Mouse (Mus musculus): ENCODE results near the gene Hist1h2bh.
A peak's percentile ranks its signal among the peaks of the same experiment; 100 is the strongest.
"Not testable (repeated sequence)": the region's sequence is repeated elsewhere in the genome, so short reads cannot be mapped to it uniquely, and the experiment has no call there.

The Hist1h2bh gene

GRCm38 (mm10) chr13:23551931-23552914 is 9.0 kb upstream of the Hist1h2bh start:
- DNase-seq (ENCODE audit: low spot score), result no peak

DNA sequence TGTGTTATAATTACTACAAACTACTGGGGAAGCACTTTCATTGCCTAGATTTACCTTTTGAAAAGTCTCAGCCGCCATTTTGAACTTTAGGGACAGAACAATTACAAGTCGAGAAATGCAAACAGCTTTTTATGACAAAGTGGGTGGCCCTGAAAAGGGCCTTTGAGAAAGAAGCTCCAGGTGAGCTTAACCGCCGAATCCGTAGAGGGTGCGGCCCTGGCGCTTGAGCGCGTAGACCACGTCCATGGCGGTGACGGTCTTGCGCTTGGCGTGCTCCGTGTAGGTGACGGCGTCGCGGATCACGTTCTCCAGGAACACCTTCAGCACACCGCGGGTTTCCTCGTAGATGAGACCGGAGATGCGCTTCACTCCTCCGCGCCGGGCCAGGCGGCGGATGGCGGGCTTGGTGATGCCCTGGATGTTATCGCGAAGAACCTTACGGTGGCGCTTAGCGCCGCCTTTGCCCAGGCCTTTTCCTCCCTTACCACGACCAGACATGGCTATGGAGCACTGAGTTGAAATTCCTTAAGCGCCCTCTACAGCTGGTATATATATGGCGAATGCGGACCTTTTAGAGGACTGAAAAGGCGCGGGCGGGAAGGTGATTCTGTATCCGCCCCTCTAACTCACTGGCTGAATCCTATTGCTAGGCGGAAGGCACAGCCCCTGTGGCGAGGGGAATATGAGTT is 8.1 kb upstream of the Hist1h2bh start, which contains the start of gene Hist1h4f:
Gene Hist1h4f, minus strand, starts transcription at position 503 of the 689 bp plus-strand sequence.
- DNase-seq (ENCODE audit: low spot score), result peak; percentile 81

DNA sequence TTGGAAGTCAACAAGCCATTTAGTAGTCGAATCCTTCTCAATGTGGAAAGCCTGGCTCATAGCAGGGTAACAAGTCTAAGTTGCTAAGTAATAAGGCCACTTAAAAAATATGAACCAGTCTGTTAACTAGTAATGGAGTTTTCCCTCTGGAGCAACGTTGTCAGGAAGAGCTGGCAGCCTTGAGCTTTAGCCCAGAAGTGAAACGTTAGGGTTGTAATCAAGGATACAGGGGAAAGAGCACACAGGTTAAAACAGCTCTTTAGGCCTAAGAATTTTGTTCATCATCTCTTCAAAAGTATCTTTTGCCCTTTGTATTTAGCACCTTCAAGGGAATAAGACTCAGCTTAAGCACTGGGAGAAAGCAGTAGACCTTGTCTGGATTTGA is 7.6 kb upstream of the Hist1h2bh start:
- no peak for DNase-seq (ENCODE audit: low spot score)

- no peak for DNase-seq (ENCODE audit: low spot score)
These were observed 3.5 kb upstream of the Hist1h2bh start for GRCm38 (mm10) chr13:23546694-23547093.

GRCm38 (mm10) chr13:23544787-23545120 is 1.6 kb upstream of the Hist1h2bh start:
- not testable (repeated sequence) for DNase-seq (ENCODE audit: low spot score)

DNA sequence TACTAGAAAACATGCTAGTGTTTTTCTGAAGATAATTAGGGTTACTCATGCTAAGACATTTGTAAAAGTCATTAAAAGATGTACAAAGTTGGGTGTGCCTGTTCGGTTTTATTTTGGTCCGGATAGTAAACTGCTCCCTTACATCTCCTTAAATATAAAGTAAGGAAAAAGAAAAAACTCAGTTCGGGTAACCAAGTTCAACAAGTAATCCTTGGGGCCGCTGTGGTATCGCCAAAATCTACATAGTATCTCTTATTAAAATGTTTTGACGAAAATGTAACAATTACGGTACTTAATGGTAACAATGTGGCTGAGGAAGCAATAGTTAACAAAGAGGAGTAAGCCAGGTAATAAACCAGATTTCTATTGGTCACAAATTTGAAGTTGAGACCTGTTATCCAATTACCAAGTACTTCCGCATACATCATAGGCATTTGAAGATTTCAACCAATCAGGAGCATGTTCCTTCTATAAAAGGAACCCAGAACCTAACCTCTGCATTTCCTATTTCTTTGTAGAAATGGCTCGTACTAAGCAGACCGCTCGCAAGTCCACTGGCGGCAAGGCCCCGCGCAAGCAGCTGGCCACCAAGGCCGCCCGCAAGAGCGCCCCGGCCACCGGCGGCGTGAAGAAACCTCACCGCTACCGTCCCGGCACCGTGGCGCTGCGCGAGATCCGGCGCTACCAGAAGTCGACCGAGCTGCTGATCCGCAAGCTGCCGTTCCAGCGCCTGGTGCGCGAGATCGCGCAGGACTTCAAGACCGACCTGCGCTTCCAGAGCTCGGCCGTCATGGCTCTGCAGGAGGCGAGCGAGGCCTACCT is 984 bp upstream of the Hist1h2bh start, which contains the start of gene Hist1h3f:
Gene Hist1h3f, plus strand, starts transcription at position 88 of the 822 bp plus-strand sequence.
- DNase-seq (ENCODE audit: low spot score), result peak; percentile 63

GRCm38 (mm10) chr13:23542225-23542980 is 789 bp downstream of the Hist1h2bh start:
- DNase-seq (ENCODE audit: low spot score), result not testable (repeated sequence)

- DNase-seq (ENCODE audit: low spot score), result no peak
These were observed 1.7 kb downstream of the Hist1h2bh start for GRCm38 (mm10) chr13:23541497-23541896.

DNA sequence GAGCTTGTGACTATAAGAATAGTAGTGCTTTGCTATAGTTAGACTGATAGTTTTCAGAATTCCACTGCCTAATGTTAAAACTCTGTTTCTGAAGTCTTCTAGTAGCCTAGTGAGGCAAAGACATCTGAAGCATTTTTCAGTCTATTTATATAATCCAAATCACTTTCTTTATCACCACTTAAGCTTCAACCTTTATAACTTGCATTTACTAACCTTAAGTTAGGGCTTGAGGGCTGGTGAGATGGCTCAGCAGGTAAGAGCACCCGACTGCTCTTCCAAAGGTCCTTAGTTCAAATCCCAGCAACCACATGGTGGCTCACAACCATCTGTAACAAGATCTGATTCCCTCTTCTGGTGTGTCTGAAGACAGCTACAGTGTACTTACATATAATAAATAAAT is 3.4 kb downstream of the Hist1h2bh start:
- DNase-seq (ENCODE audit: low spot score), result not testable (repeated sequence)

- DNase-seq (ENCODE audit: low spot score), result no peak
These were observed 4.9 kb downstream of the Hist1h2bh start for GRCm38 (mm10) chr13:23538249-23538648.

DNA sequence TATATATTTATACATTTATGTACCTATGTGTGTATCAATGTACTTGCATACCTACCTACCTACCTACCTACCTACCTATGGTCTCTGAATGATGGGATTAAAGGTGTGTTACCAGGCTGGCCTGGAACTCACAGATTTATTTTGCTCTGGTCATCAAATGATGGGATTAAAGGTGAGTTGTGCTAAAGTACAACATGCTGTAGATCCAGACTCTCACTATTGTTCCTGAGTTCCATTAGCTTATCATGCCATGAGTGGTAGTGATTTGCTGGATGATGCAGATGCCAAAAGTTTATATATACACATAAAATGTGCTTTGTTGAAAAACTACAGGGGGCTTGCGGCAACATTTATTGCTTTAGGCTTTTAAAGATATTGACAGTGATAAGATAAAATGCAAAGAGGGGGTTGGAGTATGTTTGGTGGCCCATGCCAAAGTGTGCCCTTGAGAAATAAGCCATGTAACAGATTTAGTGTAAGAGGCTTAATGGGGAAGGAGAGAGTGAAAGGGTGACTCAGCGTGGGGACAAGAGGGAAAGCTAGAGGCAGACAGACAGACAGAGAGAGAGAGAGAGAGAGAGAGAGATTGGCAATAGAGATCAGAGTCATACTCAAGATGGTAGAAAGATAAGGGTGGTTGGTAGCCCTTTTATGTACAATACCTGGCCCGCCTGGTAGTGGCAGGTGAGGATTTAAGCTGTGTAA is 6.0 kb downstream of the Hist1h2bh start:
- DNase-seq (ENCODE audit: low spot score), result no peak

- DNase-seq (ENCODE audit: low spot score), result no peak
These were observed 6.9 kb downstream of the Hist1h2bh start for GRCm38 (mm10) chr13:23536076-23536822.

DNA sequence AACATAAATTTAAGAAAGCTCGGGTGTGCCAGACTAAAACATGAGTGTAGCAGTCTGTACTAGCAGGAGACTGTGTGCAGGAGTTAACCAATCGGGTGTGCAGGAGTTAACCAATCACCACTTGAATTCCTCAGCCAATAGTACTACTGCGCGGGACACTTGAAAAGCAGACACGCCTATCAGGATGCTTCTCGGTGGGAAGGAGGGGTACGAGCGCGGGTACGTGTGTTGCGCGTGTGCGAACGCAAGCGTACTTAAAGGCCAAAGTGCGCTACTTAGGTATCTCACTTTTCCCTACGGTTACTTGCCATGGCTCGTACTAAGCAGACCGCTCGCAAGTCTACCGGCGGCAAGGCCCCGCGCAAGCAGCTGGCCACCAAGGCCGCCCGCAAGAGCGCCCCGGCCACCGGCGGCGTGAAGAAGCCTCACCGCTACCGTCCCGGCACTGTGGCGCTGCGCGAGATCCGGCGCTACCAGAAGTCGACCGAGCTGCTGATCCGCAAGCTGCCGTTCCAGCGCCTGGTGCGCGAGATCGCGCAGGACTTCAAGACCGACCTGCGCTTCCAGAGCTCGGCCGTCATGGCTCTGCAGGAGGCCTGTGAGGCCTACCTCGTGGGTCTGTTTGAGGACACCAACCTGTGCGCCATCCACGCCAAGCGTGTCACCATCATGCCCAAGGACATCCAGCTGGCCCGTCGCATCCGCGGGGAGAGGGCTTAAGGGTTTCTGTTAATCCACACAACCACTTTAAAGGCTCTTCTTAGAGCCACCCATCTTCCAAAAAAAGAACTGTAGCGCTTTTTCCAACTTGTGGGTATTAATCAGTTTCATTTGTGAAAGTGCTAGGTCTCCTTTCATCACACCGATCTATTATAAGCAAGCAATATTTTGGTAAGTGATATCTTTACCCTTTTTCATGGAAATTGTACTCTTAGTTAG is 7.8 kb downstream of the Hist1h2bh start, which contains the start of gene Hist1h3g:
Gene Hist1h3g, plus strand, starts transcription at position 286 of the 939 bp plus-strand sequence.
- DNase-seq (ENCODE audit: low spot score), result peak; percentile 89

- DNase-seq (ENCODE audit: low spot score), result no peak
These were observed 8.6 kb downstream of the Hist1h2bh start for GRCm38 (mm10) chr13:23534368-23535131.

DNA sequence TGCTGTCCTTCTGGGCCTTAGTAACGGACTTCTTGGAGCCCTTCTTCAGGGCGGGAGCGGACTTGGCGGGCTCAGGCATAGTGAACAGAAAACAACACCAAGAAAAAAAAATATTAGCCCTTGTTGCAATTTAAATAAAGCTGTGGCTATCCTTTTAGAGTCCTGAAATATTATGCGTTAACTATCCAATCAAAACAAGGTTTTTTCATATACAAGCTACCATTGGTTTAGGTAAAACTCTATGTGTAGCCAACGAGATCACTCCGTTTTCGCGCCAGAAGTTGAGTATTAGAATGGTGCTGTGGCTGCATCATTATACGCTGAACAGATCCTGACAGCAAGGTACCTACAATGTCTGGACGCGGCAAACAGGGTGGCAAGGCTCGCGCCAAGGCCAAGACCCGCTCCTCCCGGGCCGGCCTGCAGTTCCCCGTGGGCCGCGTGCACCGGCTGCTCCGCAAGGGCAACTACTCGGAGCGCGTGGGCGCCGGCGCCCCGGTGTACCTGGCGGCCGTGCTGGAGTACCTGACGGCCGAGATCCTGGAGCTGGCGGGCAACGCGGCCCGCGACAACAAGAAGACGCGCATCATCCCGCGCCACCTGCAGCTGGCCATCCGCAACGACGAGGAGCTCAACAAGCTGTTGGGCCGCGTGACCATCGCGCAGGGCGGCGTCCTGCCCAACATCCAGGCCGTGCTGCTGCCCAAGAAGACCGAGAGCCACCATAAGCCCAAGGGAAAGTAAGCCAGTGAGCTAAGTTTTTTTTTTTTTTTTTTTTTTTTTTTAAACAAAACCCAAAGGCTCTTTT is 9.4 kb downstream of the Hist1h2bh start, which contains the start of gene Hist1h2af:
Gene Hist1h2af, plus strand, starts transcription at position 347 of the 808 bp plus-strand sequence.
- not testable (repeated sequence) for DNase-seq (ENCODE audit: low spot score)

DNA sequence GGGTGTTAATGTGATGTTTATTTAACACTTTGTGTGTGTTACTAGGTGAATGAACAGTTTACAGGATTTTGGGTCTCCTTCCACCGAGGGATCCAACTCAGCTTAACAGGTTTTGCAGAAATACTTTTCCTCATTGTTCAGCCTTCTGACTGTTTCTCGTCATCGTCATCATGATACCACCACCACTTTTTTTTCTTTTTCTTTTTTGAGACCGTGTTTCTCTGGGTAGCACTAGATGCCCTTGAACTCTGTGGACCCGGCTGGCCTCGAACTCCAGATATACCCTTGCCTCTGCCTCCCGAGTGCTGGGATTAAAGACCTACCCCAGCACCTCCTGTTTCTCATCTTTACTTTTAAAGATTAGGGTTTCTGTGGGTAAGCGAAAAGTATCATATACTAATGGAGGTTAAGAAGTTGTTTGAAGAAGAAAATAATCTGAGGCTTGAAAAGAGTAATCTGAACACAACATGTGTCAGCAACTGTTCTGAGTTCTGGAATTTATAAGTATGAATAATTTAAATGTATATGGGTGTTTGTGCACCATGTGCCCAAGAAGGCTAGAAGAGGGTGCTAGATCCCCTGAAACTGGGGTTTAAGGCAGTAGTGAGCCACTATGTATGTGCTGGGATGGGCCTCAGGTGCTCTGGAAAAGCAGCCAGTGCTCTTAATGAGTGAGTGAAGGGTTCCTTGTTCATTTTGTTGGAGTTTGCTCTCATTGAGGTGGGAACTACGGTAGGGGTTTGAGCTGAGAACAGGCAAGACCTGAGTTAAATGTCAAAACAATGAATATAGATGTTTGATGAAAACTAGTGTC is 10.7 kb downstream of the Hist1h2bh start:
- DNase-seq (ENCODE audit: low spot score), result no peak

Measured in testis, postnatal 10 days (tissue).